Mouse (Mus musculus): ENCODE data around the gene Wdr72. TPM values are rescaled to one million over a fixed set of nuclear protein-coding genes. Genes with fewer than 3 reads are reported as not detected.

Gene Wdr72
- total RNA-seq (2014; fragmentation: Nextera tagmentation) (not detected in 2 replicates), total RNA-seq (2017) (not detected in 2 replicates)

DNA sequence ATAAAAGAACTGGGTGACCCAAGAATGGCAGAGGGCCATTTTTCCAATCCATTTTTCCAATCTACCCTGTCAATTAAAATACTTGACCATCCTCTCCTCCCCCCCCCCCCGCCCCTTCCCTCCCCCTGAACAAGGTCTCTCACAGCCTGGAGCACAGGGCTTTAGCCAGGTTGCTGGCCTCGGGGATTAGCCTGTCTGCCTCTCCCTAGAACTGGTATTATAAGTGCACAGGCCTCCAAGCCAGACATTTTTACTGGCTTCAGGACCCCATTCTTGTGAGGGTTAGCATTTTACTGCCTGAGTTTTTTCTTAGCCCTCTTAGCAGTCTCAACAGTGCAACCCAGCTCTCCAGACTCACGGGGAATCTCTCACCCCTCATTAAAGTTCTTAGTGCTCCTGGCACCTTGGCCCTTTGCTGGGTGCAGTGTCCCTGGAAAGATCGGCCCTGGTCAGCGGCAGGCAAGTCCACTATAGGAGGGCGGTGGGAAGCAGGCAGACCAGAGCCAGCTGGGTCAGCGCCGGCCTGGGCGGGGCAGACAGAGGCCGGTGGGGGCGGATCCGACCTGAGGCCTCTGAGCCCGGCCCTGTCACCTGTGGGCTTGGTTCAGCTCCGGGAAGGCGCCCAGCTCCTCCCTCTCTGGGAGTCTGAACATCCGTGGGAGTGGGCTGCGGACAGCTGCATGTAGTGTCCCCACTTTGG, at the start of gene Wdr72:
Wdr72 (plus strand) TSS at position 596 of the 700 bp plus-strand sequence.
- ATAC-seq (replicated peaks; ENCODE audit: low FRiP score, low TSS enrichment, poor library complexity, severe bottlenecking): no peak

DNA sequence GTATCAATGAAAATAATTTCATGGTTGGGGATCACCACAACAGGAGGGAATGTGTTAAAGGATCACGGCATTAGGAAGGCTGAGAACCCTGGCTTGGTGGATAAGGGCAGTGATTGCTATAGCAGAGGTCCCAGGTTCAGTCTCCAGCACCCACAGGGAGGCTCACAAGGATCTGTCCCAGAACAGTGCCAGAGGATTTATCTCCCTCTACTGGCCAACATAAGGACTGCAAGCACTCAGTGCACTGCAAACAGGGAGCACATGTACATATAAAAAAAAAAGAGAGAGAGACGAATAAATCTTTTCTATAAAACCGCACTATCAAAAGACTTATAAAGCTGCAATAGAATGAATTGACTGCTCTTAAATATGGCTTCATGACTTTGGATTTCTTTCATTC, 43.9 kb upstream of the Wdr72 start:
- ATAC-seq (replicated peaks; ENCODE audit: low FRiP score, low TSS enrichment, poor library complexity, severe bottlenecking): 0 out of 2 replicates have a peak, but pooled peaks have one; percentile 70

DNA sequence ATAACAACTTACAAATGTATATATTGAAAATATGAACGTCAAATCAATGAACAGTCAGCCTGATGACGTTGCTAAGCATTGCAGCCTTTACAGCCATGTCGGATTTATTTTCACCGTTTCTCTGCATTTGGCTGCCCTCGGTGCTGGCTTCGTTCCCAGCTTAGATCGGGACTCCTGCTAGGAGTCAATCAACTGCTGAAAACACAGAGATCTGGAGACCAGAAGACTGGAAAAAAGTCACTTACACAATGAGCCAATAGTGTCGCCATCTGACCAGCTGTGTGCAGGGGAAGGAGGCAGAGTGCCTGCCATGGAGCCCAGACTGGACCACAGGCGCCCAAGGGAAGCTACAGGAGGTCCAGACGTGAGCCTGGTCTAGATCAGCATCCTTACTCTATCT, 43.4 kb upstream of the Wdr72 start:
- ATAC-seq (replicated peaks; ENCODE audit: low FRiP score, low TSS enrichment, poor library complexity, severe bottlenecking): no peak

DNA sequence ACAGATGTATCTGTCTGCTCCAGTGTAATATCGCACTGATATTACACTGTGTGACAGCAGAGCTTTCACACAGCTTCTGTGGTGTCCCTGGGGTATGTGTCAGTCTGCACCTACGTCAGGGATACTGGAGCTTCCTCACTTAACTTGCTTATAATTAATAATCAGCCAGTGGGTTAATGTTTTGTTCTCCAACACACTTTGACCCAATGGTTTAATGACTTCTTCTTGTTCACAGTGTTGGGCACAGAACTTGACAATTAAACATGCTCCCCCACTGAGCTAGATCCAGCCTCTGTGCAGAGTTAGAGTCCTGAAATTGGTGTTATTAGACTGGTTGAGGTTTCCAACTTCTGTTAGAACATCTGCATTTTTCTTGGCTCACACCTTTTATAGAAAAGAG, 34.2 kb upstream of the Wdr72 start:
- ATAC-seq (replicated peaks; ENCODE audit: low FRiP score, low TSS enrichment, poor library complexity, severe bottlenecking): no peak

DNA sequence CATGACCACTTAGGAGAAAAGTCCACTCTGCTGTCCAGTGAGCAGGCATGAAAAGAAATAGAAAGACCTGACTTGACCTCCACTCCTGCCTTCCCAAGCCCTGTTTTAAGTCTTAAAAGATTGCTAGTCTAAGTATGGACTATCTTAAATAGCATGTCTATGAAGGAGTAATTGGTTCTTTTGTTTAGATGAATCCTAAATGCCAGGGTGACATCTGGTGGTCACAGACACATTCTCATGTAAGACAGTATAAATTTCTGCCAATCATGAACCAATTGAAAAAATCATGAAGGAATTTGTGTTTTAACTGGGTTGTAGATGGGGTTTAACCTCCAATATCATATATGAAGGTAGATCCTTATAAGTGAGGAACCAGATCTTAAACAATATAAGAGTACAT, 31.7 kb upstream of the Wdr72 start:
- ATAC-seq (replicated peaks; ENCODE audit: low FRiP score, low TSS enrichment, poor library complexity, severe bottlenecking): no peak

DNA sequence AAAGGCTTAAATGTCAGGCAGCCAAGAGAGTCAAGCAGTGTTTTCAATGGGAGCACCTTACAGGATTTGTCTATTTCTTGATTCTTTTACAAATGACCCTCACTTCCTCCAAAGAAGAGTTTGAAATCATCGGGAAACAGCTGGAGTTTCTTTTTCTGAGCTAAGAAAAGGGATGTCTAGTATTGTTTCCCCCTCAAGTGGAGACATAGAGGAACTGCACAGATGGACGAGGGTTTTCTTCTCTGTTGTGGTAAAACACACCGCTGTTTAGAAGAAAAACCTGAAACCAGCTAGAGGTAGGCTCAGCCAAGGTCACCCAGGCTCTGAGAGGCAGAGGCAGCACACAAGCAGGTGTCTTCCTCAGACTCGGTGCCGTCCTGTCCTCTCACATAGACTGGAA, 29.9 kb upstream of the Wdr72 start:
- ATAC-seq (replicated peaks; ENCODE audit: low FRiP score, low TSS enrichment, poor library complexity, severe bottlenecking): no peak

DNA sequence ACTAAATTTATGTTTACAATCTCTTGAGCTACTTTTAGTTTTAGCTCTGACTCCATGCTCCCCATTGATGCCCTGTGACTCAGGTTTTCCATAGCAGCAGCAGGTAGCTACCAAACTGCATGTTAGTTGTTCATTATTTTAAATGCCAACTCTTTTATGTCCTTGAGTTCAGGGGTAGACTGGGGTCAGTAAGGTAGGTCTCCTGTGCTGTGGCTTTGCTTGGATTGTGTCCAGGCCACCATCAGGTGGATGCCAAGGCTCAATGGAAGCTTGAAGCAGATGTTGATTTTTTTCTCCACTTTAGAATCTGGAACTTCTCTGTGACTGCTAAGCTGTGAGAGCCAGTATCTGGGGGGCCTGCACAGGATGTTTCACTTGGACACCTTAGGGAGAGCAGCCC, 8.6 kb upstream of the Wdr72 start:
- no peak for ATAC-seq (replicated peaks; ENCODE audit: low FRiP score, low TSS enrichment, poor library complexity, severe bottlenecking)

DNA sequence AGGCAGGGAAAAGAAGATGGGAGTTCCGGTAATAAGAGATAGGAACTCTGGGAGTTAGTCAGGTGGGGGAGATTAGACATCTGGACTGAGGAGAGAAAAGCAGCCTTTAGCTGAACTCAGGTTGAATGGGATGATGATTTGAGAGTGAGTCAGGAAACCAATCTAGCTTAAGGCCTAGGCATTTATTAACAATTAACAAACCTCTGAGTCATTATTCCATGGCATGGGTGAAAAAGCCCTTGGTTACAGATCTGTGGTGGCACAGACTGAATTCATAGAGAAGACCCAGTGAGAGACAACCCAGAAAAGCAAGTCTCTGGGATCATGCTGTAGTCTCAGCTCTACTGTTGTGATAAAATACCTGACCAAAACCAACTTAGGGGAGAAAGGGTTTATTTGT, 7.5 kb upstream of the Wdr72 start:
- no peak for ATAC-seq (replicated peaks; ENCODE audit: low FRiP score, low TSS enrichment, poor library complexity, severe bottlenecking)

DNA sequence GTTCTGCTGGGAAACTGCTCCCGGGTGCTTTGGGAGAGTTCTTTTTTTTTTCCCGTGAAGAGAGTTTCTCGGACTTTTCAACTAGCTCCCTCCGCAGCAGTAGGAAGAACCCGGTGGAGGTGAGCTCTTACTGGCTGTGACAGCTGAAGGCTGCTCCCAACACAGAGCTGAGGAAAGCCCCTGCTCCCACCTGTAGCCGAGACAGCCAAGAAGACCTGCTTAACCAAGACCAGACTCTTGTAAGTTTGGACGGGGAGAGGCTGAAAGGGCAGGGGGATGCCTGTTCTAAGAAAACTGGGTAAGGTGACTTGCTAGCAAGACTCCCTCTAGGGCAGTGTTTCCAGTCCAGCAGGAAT, 283 bp downstream of the Wdr72 start:
- no peak for ATAC-seq (replicated peaks; ENCODE audit: low FRiP score, low TSS enrichment, poor library complexity, severe bottlenecking)

DNA sequence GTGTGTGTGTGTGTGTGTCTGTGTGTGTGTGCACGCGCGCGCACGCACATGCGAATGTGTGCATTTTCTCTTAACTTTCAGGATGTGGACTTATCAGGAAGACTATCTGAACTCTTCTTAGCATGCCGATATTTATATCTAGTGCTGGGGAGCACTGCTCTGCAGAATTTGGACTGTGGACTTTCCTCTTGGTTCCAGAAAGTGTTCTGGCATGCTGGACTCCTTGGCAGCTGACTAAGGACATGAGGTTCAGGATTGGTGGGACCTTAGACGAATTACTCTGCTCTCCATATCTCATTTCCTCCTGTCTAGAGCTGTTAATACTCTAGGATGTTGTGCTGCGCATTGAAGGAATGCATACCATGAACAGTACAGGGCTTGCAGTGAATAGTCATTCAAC, 2.4 kb downstream of the Wdr72 start:
- no peak for ATAC-seq (replicated peaks; ENCODE audit: low FRiP score, low TSS enrichment, poor library complexity, severe bottlenecking)

DNA sequence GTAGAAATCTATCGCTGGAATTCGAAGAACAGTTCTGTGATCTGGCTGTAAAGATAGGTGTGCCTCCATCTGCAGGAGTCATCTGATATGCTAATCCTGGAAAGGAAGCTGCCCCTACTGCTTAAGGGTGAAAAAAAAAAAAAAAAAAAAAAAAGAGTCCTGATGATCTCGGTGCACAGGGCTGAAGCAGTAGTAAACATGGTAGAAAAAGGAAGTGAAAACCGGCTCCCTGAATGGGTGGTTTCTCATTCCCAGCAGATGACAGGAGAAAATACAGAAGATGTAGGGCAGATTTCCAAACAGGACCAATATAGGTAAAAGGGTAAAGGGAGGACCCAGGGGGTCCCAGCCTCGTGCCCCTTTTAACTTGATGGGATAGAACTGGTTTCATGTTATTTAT, 16.1 kb downstream of the Wdr72 start:
- no peak for ATAC-seq (replicated peaks; ENCODE audit: low FRiP score, low TSS enrichment, poor library complexity, severe bottlenecking)

DNA sequence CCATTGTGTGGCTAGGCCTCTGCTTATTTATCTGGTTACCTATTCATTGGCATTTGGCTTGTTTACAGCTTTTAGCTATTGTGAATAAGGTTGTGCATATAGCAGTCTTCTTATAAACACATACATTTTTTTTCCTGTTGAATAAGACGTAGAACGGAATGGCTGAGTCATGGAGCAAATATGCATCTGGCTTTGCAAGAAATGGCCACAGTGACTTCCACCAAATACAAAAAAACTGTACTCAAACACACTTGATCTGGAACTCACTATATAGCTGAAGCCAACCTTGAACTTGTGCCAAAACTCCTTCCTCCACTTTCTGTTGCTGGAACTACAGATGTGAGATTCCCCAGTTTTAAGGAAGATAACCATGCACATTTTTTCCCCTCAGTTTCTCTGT, 23.9 kb downstream of the Wdr72 start:
- ATAC-seq (replicated peaks; ENCODE audit: low FRiP score, low TSS enrichment, poor library complexity, severe bottlenecking): no peak

DNA sequence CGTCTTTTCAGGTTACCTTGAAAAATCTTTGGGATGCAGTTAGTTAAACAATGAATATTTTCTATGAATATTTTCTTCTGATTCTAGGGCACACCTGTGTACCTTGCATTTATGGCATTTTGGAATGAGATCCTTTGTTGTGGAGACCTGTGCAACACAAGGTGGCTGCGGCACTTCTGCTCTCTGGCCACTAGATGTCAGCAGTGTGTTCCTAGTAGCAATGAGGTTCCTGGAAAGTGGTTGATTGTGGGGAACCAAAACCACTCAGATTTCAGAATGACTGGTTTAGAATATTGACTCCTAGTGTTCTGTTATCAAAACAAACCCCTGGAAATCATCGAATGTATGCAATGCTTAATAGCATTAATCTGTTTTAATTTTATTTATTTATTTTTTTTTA, 31.7 kb downstream of the Wdr72 start:
- ATAC-seq (replicated peaks; ENCODE audit: low FRiP score, low TSS enrichment, poor library complexity, severe bottlenecking): peak; percentile 74; the same call in 1 of the 2 replicates

DNA sequence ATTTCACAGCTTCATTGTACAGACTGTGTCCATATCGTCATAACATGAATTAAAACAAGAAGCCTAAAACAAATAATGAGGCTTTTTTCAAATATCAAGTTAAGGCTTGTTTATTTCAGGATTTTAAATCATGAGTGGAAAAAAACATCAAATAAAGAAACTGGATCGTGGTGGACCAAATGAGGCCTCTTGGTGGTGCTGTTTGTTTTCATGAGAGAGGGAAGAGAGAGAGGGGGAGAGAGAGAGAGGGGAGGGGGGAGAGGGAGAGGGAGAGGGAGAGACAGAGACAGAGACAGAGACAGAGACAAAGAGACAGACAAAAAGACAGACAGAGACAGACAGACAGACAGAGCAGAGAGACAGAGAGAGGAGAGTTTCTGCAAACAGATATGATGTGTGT, 32.5 kb downstream of the Wdr72 start:
- no peak for ATAC-seq (replicated peaks; ENCODE audit: low FRiP score, low TSS enrichment, poor library complexity, severe bottlenecking)

DNA sequence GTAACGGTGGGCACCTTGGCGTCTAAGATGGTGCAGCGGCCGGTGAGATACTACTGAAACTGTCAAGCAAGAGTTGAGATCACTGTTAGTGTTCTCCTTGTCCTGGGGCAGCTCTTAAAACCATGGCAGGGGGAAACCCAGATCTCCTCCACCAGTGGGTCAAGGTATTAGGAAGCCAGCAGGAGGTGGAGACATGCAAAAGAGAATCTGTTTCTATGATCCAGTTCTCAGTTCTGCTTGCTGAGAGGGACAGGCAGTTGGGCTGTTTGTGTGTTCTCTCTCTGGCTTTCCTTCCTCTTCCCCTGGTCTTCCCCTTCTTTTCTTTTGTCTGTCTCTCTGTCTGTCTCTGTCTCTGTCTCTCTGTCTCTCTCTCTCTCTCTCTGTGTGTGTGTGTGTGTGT, 35.0 kb downstream of the Wdr72 start:
- no peak for ATAC-seq (replicated peaks; ENCODE audit: low FRiP score, low TSS enrichment, poor library complexity, severe bottlenecking)

DNA sequence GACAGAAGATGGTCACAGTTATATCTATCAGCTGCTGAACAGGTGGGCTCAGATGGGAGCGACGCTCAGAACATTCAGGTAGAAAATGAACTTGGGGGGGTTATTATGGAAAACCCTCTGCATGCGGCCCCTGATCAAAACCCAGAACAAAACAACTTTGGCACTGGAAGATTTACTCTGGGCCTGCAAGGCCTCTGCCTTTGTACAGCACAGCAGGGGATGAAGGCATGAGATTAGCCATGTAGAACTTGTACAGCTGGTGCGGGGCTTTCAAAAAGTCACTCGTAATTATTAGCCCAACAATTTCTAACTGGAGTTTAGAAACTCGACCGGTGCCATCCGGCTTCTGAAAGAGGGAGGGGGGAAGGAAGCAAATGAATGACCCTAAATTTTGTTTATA, 38.1 kb downstream of the Wdr72 start:
- no peak for ATAC-seq (replicated peaks; ENCODE audit: low FRiP score, low TSS enrichment, poor library complexity, severe bottlenecking)

DNA sequence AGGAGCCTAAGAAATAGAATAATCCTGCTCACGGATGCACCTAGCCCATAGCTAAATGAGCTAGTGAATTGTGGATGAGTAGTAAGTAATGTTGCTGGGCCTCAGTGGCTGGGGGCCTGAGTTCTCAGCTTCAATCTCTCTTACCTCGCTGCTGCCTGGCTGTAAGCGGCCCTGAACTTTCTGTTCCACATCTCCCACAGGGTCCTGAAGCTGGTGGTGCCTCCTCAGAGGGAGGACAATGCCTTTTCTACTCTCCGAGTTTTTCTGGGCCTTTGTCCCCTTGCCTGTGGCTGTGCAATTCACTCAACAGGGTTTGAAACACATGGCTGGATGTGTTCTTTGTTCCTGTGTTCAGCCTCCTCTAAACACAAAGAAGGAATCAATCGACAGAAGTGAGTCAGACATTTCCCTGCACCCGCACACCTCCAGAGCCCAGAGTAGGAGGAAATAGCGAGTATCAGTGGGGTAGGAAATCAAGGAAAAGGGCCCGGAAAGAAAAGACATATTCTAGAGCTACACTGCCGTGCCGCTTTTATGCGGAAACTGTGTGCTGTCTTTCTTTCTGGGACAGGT, 50.3 kb downstream of the Wdr72 start:
- no peak for ATAC-seq (replicated peaks; ENCODE audit: low FRiP score, low TSS enrichment, poor library complexity, severe bottlenecking)

DNA sequence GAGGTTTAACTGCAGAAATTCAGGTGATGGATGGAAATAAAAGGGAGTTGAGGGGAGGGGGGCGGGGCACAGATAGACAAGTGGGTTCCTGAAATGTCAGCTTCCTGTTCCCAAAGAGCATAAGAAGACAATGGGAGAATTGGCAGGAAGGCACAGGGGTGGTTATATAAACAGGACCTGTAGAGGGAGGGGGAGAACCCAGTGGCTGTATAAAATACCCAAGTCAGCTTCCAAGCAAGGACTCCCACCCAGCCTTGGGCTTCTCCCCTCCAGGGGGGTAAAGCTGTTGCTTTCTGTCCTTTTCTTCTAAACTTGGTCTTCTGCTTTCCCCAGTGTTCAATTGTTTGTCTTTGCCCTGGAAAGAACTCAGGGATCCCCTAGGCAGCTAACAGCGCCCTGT, 55.5 kb downstream of the Wdr72 start:
- no peak for ATAC-seq (replicated peaks; ENCODE audit: low FRiP score, low TSS enrichment, poor library complexity, severe bottlenecking)

DNA sequence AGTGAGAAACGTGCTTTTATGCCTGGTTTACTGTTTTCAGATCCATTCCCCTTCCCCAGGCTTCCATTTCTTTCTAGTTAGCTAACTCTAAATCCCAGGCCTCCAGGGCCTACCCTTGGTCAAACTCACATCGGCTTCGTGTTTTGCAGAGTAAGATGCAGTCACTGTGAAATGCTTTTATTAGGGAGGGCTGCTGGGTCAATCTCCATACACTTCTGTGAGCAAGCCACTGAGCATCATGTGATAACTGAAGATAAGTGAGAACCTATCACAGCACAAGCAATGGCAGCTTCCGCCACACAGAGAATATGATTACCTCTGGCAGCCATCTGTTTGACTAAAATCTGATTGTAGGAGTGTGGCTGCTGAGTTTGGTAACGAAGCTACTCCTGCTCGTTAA, 59.7 kb downstream of the Wdr72 start:
- no peak for ATAC-seq (replicated peaks; ENCODE audit: low FRiP score, low TSS enrichment, poor library complexity, severe bottlenecking)

DNA sequence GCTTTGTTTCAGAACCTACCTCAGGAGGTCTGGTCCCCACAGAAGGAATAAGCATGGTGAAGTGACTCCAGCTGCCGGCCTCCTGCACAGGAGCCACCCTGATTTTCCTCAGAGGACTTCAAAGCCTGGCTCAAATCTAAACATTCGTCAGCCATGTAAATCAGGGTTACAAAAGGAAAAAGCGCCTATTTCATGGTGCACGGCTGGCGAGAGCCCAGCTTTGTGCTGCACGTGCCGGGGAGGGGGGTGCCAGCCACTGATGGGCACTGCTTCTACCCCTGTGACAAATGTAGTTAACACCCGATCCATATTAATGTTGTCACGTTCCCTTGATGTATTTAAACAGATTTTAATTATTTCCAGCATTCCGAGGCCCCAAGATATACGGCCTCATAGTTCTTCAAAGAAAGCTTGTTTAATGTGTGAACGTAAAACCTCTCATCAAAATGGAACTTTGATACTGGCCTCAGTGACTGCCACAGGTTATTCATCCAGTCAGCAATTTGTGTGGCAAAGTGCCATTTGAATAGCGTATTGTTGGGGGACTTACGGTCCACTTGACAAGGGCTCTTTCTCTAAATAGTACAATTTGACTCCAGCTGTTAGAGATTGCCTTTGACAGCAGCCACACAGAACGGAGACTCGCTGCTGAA, 76.7 kb downstream of the Wdr72 start:
- ATAC-seq (replicated peaks; ENCODE audit: low FRiP score, low TSS enrichment, poor library complexity, severe bottlenecking): no peak

DNA sequence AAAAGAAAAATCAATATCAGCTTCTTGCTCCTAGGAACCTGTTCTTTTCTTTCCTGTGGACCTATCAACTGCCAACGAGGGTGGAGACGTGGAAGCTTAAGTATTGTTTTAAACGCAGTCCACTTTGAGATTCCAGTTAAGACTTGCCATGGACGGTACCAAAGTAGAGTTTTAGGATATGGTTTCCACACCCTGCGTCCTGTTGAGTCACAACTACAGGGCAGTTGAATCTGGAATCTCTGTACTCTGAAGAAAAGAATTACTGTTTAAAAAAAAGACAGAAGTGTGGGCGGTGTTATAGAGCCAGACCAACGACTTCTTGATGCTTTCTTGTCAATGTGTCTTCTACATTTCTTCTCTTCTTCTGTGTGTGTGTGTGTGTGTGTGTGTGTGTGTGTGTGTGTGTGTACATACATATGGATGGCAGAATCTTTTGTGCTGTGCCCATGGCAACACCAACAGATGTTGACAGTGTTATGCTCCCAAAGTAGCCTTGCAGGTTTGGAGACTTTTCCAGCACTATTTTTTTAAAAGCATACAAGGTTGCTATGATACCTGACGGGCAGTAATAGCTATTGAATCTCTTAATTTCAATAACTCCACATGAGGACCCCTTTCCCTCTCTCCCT, 77.4 kb downstream of the Wdr72 start:
- ATAC-seq (replicated peaks; ENCODE audit: low FRiP score, low TSS enrichment, poor library complexity, severe bottlenecking): no peak

All from megakaryocyte-erythroid progenitor cell, adult 5-6 weeks (primary cell).